Mouse (Mus musculus): Measurements from ENCODE around the gene Iqschfp. TPM values are rescaled to one million over a fixed set of nuclear protein-coding genes. Genes with fewer than 3 reads are reported as not detected.

The Iqschfp gene
- polyA plus RNA-seq, 1 experiment from 2014 or later = 0.39 TPM

DNA sequence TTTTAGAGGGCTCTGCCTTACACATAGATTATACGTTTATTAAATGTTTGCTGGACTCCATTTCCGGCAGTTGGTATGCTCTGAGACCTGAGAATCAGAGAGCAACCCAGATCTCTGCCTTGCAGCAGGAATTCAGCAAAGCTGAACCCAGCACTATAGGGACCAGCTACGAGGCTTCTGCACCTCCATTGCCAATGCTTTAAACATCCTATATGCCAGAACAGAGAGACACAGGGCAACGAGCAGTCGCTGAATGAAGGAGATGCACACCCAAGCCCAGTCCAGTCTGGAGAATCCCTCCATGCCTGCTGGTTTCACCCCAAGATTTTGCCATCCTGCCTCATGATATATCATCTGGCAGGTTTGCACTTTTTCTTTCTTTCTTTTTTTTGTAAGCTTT lies 684.9 kb downstream of the Iqschfp start:
- ATAC-seq (ENCODE audit: low FRiP score) (no peak), DNase-seq (ENCODE audit: low spot score) (no peak)
- H3K4me3 ChIP-seq (ENCODE audit: low read depth, low read length) = no peak overlapping the region
- H3K9ac ChIP-seq (ENCODE audit: low read depth, low read length) = no peak overlapping the region
- no peaks in the 10 kb centered on the region for H3K9me3 ChIP-seq (ENCODE audit: control insufficient read depth, low read length)
- H3K4me2 ChIP-seq (replicated peaks; ENCODE audit: low read depth, low read length) = no peak overlapping the region
- H3K4me1 ChIP-seq (replicated peaks; ENCODE audit: control insufficient read depth, insufficient read depth, low read length) = no peaks in the 10 kb centered on the region; the same call in 1 of the 2 replicates
- 58% methylated on average over 5 of the region's 5 CpGs for WGBS
- no peak overlapping the region for H3K27ac ChIP-seq (ENCODE audit: low read depth, low read length)
- H3K27me3 ChIP-seq (ENCODE audit: control insufficient read depth, insufficient read depth, low read length) = no peaks in the 10 kb centered on the region
- no peaks in the 10 kb centered on the region for H3K36me3 ChIP-seq (ENCODE audit: control insufficient read depth, insufficient read depth, low read length)

DNA sequence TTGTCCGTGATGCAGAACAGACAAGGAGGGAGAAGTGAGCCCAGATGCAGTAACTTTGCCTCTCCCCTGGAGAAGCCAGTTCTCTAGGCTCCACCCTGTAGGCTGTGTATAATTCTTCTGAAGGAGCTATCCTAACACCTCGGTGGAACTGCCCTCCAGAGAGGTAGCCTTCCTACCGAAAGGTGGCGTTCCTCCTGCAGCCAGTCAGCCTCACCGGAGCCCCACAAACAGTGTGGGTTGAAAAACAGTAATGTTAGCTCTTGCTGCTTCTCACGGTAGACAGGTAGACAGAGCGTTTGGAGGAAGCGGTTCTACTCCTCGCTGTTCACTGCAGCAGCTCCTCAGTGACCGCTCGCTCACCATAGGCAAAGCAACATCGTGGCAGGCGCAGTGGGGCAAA lies 689.6 kb downstream of the Iqschfp start:
- Histone ChIP-seq H3K27ac (ENCODE audit: low read depth, low read length) (no peak overlapping the region), H3K27me3 (ENCODE audit: control insufficient read depth, insufficient read depth, low read length) (no peaks in the 10 kb centered on the region), H3K36me3 (ENCODE audit: control insufficient read depth, insufficient read depth, low read length) (no peaks in the 10 kb centered on the region)

DNA sequence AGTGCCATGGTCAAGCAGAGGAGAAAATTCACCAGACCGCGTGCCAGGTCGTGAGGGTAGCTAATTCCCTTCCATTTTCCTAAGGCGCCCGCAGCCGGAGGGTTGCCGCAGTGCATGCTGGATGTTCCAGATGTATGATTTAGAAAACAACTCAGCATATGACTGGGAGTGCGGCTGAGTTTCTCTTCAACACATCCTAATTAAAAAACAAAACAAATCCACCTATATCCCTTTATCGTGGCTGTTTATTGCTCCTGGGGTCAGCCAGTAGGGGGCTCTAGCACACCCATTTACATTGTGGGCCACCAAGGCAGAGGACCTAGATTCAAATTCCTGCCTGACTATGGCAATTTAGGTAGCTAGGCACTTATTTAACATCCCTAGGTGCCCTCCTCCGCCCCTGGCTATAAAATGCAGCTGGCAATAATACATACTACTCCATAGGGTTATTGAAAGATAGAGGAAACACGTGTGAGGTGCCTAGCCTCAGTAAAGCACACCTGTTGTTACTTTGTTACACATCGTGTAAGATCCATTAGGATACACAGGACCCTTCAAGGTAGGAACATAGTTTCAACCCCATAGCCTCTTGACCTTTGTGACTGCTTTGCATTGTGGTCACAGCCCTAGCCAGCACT lies 690.2 kb downstream of the Iqschfp start:
- Histone ChIP-seq H3K9me3 (ENCODE audit: control insufficient read depth, low read length) (no peaks in the 10 kb centered on the region), H3K27ac (ENCODE audit: low read depth, low read length) (0 out of 2 replicates have a peak overlapping the region, but pooled peaks have one; percentile 80), H3K4me2 (replicated peaks; ENCODE audit: low read depth, low read length) (no peak overlapping the region), H3K4me3 (ENCODE audit: low read depth, low read length) (no peak overlapping the region), H3K27me3 (ENCODE audit: control insufficient read depth, insufficient read depth, low read length) (no peaks in the 10 kb centered on the region), H3K4me1 (replicated peaks; ENCODE audit: control insufficient read depth, insufficient read depth, low read length) (peaks cover 16% of the 10 kb centered on the region), H3K9ac (ENCODE audit: low read depth, low read length) (no peak overlapping the region), H3K36me3 (ENCODE audit: control insufficient read depth, insufficient read depth, low read length) (no peaks in the 10 kb centered on the region)
- ATAC-seq (ENCODE audit: low FRiP score) (no peak; the same call in 1 of the 2 replicates), DNase-seq (ENCODE audit: low spot score) (no peak)
- WGBS = 71% methylated on average over 12 of the region's 12 CpGs

More for the DNA sequence above, 689.6 kb downstream of the Iqschfp start:
- no peak overlapping the region for H3K4me3 ChIP-seq (ENCODE audit: low read depth, low read length)
- H3K4me2 ChIP-seq (replicated peaks; ENCODE audit: low read depth, low read length) = no peak overlapping the region
- peaks cover 13% of the 10 kb centered on the region for H3K4me1 ChIP-seq (replicated peaks; ENCODE audit: control insufficient read depth, insufficient read depth, low read length)
- no peak for DNase-seq (ENCODE audit: low spot score)
- no peak for ATAC-seq (ENCODE audit: low FRiP score)
- H3K9me3 ChIP-seq (ENCODE audit: control insufficient read depth, low read length) = no peaks in the 10 kb centered on the region
- 68% methylated on average over 13 of the region's 13 CpGs for WGBS
- no peak overlapping the region for H3K9ac ChIP-seq (ENCODE audit: low read depth, low read length)

DNA sequence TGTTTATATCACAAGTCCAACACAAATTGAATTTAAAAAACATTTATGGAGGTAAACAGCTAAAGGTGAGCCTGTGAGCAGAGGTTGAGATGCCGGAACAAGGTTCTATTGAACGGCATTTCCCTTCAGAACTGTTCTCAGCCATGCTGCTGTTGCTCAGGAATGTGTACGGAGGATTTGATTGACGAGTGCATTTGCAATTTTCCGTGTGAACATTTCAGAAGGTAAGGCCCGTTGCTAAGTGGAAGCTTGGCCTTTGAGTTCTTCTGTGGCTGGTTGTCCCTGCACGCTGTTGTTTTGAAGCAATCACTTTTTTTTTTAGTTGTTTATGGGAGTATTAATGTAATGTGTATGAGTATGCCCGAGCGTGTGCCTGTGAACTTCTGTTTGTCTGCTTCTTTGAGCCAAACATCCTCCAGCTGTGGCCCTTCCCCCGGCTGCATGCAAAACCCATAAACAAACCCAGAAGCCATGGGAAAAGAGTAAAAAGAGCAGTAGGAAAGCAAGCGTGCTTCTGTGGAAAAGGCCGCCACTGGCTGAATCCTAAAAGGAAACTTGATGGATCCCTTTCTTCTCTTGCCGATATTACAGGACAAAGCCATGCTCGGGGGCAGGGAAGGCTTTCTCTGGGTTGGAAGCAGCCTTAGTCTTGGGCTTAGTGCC lies 691.1 kb downstream of the Iqschfp start:
- Histone ChIP-seq H3K9ac (ENCODE audit: low read depth, low read length) (peak overlapping the region; percentile 29; the same call in 1 of the 2 replicates), H3K36me3 (ENCODE audit: control insufficient read depth, insufficient read depth, low read length) (no peaks in the 10 kb centered on the region), H3K4me2 (replicated peaks; ENCODE audit: low read depth, low read length) (peak overlapping the region; percentile 1; the same call in 1 of the 2 replicates), H3K4me3 (ENCODE audit: low read depth, low read length) (no peak overlapping the region), H3K27ac (ENCODE audit: low read depth, low read length) (peak overlapping the region; percentile 80), H3K27me3 (ENCODE audit: control insufficient read depth, insufficient read depth, low read length) (no peaks in the 10 kb centered on the region), H3K9me3 (ENCODE audit: control insufficient read depth, low read length) (no peaks in the 10 kb centered on the region), H3K4me1 (replicated peaks; ENCODE audit: control insufficient read depth, insufficient read depth, low read length) (peaks cover 16% of the 10 kb centered on the region)
- DNase-seq (ENCODE audit: low spot score) = peak; percentile 48
- ATAC-seq (ENCODE audit: low FRiP score) = 0 out of 2 replicates have a peak, but pooled peaks have one; percentile 4
- 15% methylated on average over 14 of the region's 14 CpGs for WGBS

DNA sequence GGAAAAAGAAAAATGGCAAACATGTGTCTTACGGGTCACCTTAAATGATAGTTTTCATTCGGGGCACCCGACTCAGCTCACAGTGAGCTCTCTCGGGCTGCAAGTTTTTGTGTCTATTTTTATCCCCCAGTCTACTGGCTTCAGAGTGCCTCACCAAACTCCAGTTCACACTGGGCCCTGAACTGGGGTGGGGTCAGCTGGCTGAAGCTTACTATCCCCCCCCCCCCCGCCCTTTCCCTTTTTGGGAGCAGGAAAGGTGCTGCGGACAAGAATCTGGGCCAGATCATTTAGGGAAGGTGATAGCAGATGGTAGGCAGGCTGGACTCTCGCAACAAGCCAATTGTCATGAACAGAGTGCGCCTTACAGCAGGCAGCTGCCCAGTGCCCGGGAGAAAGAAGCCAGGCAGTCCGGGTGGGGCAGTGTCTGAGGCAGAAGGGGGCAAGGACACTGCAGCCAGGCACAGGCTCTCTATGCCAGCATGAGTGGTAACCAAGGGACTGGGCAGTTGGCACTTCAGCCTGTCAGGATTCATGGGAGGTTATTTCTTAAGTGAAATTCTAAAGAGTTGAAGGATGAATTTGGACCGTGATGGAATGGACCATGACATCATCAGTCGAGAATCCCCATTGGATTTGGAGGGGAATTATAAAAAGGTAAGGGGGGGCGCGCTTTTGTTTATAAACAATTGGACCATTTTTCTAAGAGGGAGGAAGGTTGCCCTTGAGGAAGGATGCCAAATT lies 691.9 kb downstream of the Iqschfp start:
- WGBS = 36% methylated on average over 13 of the region's 14 CpGs
- Histone ChIP-seq H3K9me3 (ENCODE audit: control insufficient read depth, low read length) (no peaks in the 10 kb centered on the region), H3K4me3 (ENCODE audit: low read depth, low read length) (no peak overlapping the region), H3K9ac (ENCODE audit: low read depth, low read length) (no peak overlapping the region), H3K4me1 (replicated peaks; ENCODE audit: control insufficient read depth, insufficient read depth, low read length) (peaks cover 16% of the 10 kb centered on the region), H3K36me3 (ENCODE audit: control insufficient read depth, insufficient read depth, low read length) (no peaks in the 10 kb centered on the region), H3K27me3 (ENCODE audit: control insufficient read depth, insufficient read depth, low read length) (no peaks in the 10 kb centered on the region), H3K4me2 (replicated peaks; ENCODE audit: low read depth, low read length) (peak overlapping the region; percentile 1; the same call in 1 of the 2 replicates), H3K27ac (ENCODE audit: low read depth, low read length) (peak overlapping the region; percentile 80)
- DNase-seq (ENCODE audit: low spot score) = no peak
- peak; percentile 34 for ATAC-seq (ENCODE audit: low FRiP score)

DNA sequence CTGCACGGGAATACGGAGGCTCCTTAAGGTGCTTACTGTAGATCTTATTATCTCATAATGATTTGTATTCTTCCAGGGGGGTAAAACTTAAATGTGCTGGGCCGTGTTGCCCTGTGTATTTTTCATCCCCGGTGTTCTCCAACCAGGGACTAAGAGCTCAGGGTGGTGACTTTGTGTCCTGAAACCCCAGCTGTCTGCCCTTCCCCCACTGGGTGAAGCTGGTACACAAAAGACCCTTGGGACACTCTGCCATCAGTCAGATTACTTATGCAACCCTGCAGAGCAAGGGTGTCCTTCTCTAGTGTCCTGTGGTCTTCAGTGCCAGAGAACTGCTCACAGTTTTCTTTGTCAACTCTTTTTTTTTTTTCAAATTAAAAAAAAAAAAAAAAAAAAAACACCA lies 693.2 kb downstream of the Iqschfp start:
- no peak overlapping the region for H3K4me3 ChIP-seq (ENCODE audit: low read depth, low read length)
- peaks cover 16% of the 10 kb centered on the region for H3K4me1 ChIP-seq (replicated peaks; ENCODE audit: control insufficient read depth, insufficient read depth, low read length)
- H3K36me3 ChIP-seq (ENCODE audit: control insufficient read depth, insufficient read depth, low read length) = no peaks in the 10 kb centered on the region
- no peak overlapping the region for H3K9ac ChIP-seq (ENCODE audit: low read depth, low read length)
- DNase-seq (ENCODE audit: low spot score) (no peak), ATAC-seq (ENCODE audit: low FRiP score) (no peak)
- H3K4me2 ChIP-seq (replicated peaks; ENCODE audit: low read depth, low read length) = no peak overlapping the region
- H3K27ac ChIP-seq (ENCODE audit: low read depth, low read length) = peak overlapping the region; percentile 54; the same call in 1 of the 2 replicates
- H3K27me3 ChIP-seq (ENCODE audit: control insufficient read depth, insufficient read depth, low read length) = no peaks in the 10 kb centered on the region
- 65% methylated on average over 4 of the region's 4 CpGs for WGBS
- no peaks in the 10 kb centered on the region for H3K9me3 ChIP-seq (ENCODE audit: control insufficient read depth, low read length)

DNA sequence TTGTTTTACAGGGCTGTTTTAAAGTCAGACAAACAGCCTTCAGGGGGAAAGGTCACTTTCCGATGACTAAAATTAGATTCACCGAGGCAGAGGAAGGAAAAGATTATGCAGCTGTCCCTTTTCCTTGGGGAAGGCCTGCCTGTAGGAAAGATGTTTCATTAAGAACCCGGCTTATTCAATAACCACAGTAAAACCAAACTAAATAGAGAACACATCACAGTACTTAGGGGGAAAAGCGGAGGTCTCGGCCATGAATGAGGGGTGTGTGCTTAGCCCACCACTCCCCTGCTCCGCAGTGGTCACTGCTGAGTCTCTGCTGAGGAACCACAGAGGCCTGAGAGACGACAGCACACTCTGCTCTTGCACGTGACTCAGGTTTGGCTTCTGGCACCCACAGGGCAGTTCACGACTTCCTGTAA lies 694.6 kb downstream of the Iqschfp start:
- no peak overlapping the region for H3K4me3 ChIP-seq (ENCODE audit: low read depth, low read length)
- H3K9me3 ChIP-seq (ENCODE audit: control insufficient read depth, low read length) = no peaks in the 10 kb centered on the region
- peak overlapping the region; percentile 82 for H3K27ac ChIP-seq (ENCODE audit: low read depth, low read length)
- H3K4me2 ChIP-seq (replicated peaks; ENCODE audit: low read depth, low read length) = no peak overlapping the region
- DNase-seq (ENCODE audit: low spot score) (no peak), ATAC-seq (ENCODE audit: low FRiP score) (0 out of 2 replicates have a peak, but pooled peaks have one; percentile 31)
- peaks cover 16% of the 10 kb centered on the region for H3K4me1 ChIP-seq (replicated peaks; ENCODE audit: control insufficient read depth, insufficient read depth, low read length)
- no peaks in the 10 kb centered on the region for H3K36me3 ChIP-seq (ENCODE audit: control insufficient read depth, insufficient read depth, low read length)
- no peaks in the 10 kb centered on the region for H3K27me3 ChIP-seq (ENCODE audit: control insufficient read depth, insufficient read depth, low read length)
- 42% methylated on average over 9 of the region's 9 CpGs for WGBS
- H3K9ac ChIP-seq (ENCODE audit: low read depth, low read length) = no peak overlapping the region

DNA sequence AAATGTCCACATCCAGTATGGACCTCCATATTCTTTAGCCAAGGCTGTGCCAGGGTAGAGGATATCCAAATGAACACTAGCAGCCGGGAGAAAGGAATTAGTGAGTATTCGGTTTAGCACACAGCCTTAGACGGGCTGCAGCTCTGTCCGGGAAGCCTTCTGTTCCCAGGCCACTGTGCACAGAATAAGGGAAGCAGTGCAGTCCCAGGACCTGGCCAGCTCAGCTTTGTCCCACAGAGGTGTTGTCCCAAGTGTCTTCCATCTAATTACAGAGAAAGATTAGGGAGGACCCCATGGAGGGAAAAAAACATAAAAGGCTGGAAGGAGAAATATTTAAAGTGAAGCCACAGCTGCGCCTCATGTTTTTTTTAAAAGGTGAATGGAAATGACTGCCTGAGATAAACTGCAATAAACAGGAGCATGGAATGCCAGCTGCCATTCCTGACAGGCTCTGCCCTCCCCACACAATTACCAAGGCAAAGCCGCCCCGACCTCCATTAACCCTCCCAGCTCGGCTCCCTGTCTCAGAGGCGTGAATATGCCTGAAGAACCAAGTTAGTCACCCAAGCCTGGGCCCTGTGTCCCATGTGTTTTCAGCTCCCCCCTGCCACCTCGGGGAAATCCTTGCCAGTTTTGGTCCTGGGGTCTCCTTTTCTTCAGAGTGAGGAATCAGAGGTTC lies 695.7 kb downstream of the Iqschfp start:
- H3K4me1 ChIP-seq (replicated peaks; ENCODE audit: control insufficient read depth, insufficient read depth, low read length) = peaks cover 11% of the 10 kb centered on the region
- 53% methylated on average over 10 of the region's 10 CpGs for WGBS
- H3K4me3 ChIP-seq (ENCODE audit: low read depth, low read length) = no peak overlapping the region
- peak; percentile 72 for ATAC-seq (ENCODE audit: low FRiP score)
- DNase-seq (ENCODE audit: low spot score) = peak; percentile 45
- H3K9ac ChIP-seq (ENCODE audit: low read depth, low read length) = no peak overlapping the region
- no peaks in the 10 kb centered on the region for H3K9me3 ChIP-seq (ENCODE audit: control insufficient read depth, low read length)
- no peak overlapping the region for H3K4me2 ChIP-seq (replicated peaks; ENCODE audit: low read depth, low read length)
- no peaks in the 10 kb centered on the region for H3K36me3 ChIP-seq (ENCODE audit: control insufficient read depth, insufficient read depth, low read length)
- peak overlapping the region; percentile 82 for H3K27ac ChIP-seq (ENCODE audit: low read depth, low read length)
- H3K27me3 ChIP-seq (ENCODE audit: control insufficient read depth, insufficient read depth, low read length) = no peaks in the 10 kb centered on the region
